Mouse (Mus musculus) cerebellum, postnatal 10 days (tissue): ENCODE results near the gene Ptger3.

ENCODE experiments used
- DNase-seq, 2 experiments: peaks; one replicate each; pipeline ENCODE4 v3.0.0; 2021; ENCODE audit warnings: mixed read lengths in 2 of 2

Gene Ptger3

DNA sequence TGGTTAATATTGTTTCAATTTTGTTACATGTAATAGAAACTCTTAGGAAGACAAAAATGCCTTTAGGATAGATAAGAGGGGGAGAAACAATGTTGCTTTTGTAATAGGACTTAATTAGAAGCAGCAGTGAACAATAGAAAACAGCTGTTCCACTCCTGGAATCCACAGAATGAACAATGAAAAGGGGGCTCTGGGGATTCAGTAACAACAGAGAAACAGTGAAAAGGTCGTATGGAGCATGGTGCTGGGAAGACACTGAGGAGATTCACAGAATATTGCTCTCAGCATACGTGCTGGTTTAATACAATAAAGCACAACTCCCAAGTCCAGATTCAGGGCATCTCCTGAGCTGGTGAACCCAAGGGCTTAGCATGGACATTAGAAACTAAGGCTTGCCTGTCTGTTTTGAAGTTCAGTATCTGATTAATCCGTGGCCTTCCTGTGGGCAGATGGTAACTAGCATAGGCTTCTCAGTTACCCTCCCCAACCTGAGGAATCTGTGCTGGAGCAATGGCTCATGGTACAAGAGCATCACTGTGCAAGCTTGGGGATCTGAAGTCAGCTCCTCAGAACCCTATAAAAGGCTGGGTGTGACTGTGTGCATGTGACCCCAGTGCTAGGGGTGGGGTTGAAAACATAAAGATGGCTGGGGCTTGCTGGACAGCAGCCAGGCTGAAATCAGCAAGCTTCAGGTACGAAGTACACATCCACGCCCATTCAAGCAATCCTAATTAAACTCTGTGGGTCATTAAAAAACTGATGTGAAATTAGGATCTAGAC is 16.1 kb downstream of the Ptger3 start:
- no peak for DNase-seq

DNA sequence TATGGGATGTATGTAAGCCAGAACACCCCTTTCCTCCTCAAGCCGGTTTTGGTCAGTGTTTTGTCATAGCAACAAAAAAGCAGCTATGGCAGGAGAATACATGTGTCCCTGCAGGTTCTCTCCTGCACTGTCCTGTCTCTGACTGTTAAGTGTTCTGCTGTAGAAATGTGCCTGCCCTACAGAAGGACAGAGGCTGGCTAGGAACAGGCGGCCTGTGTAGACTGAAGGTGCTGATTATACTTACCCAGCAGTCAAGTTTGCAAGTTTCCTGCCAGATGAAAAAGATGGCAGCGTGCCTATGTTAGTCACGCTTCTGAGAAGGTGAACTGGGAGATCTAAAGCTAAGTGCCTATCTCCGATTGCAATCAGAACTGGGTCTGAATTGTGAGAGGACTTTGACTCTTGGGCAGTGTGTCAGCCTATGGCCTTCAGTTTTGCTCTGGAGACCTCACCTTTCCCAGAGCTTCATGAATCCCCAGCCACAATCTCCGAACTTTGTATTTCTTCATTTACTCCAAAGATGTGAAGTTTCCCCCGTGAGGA is 31.2 kb downstream of the Ptger3 start:
- DNase-seq, result no peak

DNA sequence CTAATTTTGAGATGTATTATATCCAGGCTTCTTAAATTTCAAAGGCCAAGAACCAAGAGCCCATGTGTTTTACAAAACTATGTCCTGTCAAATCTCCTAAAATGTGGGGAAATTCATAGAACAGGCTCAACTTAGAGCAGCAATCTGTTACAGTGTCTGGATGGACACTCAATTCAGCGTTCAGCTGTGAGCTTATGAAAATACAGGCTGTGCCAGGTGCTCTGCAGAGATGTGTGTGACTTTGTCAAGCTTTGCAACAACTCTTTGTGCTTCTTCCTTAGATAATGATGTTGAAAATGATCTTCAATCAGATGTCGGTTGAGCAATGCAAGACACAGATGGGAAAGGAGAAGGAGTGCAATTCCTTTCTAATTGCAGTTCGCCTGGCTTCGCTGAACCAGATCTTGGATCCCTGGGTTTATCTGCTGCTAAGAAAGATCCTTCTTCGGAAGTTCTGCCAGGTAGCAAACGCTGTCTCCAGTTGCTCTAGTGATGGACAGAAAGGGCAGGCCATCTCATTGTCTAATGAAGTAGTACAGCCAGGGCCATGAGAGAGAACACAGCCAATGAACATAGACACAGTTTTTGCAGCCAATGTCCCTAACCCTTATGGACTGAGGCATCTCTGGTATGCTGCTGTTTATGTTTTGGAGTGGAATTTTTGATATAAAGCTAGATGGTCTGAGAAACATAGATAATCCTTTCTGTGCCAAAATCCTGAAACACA is 38.2 kb downstream of the Ptger3 start:
- no peak for DNase-seq

DNA sequence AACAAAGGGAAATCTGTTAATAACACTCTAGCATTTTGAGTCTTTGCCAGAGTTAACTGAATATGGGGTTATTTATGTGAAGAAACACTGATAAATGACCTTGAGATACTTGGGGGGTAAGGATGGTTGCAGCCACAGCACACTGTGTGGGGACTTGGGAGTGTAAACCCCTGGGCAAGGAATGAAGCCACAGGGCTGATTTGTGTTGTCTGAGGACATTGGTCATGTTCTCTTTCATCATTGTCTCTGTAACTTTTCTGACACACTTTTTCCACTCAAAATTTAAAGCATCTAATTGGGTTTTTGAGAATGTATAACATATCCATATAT is 38.7 kb downstream of the Ptger3 start:
- no peak for DNase-seq

DNA sequence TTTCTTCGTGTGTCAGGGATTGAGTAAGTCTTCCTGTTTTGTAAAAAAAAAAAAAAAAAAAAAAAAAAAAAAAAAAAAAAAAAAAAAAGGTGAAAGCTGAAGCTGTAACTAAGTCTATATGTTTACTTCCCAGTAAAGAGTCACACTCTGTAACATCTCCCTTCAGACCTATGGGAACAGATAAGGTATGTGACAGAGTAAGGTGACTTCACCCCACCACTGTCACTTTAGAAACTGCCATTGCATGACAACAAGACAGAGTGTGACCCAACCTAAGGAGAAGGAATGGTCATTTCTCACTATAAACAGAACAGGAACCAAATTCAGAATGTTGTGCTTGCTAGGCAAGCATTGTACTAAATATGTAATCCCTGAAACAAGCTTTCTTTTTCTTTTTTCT is 46.9 kb downstream of the Ptger3 start:
- no peak for DNase-seq

DNA sequence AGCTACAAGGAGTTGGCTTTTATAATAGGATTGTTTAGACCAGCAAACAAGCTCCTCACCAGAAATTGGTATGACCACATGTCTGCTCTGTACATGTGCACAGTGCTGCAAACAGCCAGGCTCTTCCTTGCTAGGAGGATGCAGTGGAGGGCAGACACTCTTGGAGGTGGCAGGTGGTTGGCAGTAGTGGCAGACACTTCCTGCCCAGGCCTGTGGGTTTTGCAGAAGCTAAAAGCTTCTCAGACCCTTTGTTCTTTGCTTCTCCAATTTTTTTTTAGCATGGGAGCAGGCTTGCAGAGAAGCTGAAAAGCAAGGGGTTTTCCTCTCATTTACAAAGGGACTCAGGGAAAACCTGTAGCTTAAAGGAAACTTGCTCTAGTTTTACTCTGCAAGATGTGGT is 50.3 kb downstream of the Ptger3 start:
- no peak for DNase-seq

DNA sequence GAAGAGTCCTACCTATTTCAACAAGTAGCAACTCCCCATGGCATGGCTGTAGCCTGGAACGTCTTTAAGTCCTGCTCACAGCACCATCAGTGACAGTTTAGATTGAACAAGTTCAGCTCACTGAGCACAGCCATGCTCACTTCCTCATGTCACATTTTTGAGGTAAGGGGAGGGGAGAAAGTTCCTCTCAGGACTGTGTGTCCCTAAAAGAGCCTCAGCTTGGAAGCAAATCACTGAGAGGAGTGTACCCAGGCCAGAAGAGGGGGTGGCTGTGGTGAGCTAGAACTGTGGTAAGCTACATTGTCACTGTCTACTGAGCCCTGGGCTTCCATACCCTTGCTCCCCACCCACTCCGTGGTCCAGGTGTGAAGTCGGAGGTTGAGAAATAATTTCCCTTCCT is 60.7 kb downstream of the Ptger3 start:
- no peak for DNase-seq

DNA sequence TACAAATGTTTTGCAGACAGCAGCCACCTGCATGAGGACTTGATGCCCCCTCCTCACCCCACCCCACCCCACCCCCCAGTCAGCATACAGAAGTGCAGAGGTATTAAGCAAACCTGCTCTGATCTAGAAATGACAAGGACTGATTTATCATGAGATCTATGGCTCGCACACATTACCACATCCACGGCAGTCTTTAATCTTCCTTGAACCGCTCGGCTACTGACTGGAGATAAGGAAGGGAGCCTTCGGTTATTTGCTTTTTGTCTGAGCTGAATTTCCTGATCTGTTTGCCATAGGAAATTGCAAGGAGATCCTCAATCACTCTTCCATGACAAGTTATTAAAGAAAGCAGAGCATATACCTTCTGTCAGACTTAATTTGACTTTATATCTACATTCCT is 64.0 kb downstream of the Ptger3 start:
- no peak for DNase-seq

DNA sequence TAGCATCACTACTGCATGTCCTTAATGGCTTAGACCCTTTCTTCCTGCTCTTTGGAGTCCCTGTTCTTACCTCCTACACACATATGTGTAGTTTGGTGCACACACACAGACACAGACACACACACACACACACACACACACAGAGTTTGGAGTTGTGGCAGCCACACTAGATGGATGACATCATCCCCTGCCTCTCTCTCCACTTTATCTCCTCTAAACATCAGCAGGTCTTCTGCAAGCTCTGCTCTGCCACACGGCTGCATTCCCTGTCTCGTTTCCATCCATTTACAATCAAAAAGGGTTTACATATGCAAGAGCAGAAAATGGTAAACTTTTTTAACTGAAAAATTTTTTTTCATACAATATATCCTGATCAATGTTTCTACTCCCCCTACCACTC is 64.7 kb downstream of the Ptger3 start:
- DNase-seq, result no peak

DNA sequence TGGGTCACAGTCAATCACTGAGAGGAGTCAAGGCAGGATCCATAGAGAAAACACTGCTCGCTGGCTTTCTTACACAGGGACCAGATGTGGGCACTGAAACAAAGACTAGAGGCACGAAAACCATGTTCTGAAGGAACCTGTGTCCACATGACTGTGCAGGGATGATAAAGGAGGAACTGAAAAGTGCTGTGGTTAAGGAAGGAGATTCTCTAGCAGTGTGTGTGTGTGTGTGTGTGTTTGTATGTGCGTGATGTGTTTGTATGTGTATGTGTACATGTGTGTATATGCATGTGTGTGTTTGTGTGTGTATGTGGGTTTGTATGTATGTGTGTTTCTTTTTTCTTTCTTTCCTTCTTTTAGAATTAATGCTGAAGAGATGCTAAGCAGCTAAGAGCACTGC is 67.7 kb downstream of the Ptger3 start:
- no peak for DNase-seq

DNA sequence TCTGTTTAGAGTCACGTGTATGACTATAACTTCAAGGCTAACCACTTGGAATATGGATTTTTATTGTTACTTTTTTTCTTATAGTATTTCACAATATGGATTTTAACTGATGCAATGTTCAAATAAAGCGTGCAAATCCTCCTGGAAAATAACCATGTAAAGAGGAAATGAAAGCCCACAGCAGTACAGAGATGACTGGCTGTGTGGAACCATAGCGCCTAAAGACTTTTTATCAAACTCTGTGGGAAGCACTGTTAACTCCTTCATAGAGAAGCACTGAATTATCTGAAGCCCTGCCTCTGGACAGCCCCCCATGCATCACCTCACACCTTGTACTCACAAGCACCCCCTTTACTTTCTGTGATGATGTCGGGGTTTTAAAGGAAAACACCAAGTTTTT is 69.0 kb downstream of the Ptger3 start:
- DNase-seq, result no peak

DNA sequence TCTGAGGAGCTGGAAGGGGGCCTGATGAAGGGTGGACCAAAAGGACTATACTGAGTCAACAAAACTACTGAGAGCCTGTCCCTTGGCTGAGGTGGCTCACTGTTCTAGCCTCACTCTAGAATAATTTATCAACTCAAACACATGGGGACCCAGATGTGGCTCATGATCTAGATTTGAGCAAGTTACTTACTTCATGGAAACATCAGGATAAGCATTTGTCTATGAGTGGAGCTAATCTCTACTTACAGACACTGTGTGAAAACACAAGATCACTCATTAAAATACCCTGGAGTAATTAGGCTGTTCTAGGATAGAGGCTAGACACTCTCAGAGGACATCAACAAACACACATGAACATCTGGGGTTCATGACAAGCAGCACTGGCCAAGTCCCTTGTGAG is 70.2 kb downstream of the Ptger3 start:
- DNase-seq, result no peak

DNA sequence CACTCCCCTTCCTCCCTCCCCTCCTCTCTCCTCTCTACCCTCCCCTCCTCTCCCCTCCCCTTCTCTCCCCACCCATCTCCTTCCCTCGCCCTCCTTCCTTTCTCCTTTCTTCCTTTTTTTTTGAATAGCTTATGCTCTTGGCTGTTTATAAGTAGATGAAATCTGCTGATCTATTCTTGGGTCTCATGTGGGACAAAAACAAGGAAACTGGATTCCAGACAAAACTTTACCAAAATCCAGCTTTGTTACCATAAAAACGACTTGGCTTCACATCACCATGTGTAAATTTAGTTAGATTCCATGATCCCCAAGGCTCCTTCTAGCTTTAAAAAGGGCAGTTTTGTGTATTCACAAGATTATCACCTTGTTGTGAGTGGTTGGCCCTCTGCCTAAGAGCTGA is 70.6 kb downstream of the Ptger3 start:
- DNase-seq, result no peak

DNA sequence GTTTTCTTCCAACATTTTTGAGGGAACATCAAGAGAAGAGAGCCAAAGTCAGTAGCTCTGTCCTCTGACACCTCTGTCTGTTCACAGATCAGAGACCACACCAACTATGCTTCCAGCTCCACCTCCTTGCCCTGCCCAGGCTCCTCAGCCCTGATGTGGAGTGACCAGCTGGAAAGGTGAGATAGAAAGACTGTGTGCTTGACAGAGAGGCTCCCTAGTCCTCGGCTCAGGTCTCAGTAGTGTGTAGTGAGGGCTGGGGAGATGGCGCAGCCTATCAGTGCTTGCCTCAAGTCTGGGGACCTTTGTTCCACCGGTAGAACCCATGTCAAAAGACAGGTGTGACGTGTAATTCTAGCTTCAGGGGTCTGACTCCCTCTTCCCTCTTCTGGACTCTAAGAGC is 74.9 kb downstream of the Ptger3 start:
- DNase-seq, result no peak

DNA sequence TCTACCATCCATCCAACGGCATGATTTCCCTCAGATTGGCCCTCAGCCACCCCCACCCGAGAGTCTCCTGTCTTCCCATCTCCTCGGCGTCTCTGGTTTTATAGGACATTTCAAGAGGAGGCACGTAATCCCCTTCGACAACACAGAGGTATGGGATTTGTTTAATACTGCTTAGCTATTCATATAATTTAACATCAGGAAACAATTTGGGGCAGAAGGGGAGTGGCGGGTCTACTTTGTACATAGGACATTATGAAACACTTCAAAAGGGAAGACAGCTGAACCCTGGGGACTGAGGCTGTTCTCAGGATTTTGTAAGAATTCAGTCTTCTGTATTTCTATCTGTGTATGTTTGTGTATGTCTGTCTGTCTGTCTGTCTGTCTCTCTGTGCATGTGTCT is 94.9 kb downstream of the Ptger3 start:
- no peak for DNase-seq

DNA sequence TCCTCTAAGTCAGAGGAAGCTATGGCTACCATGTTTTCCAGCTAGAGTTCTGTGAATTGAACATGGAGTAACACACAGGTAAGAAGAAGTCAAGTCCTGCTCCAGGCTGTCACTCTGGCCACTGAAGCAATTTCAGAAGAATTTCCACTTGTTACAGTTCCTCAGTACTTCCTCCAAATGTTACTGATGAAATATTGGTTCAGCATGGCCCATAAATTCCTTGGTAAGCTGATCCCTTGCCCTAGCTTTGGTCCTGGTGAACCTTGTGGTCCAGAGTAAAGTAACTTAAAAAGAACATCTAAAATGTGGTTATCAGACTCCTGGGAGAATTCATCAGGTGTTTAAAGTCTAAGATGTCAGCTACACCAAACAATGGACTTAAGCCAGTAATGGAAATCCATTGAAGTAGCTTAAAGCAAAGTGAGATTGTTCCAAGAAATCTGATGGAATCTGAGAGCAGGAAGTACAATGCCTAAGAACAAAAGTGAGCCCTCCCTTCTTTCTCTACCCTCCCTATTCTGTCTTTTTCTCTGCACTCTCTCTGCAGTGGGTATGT is 97.9 kb downstream of the Ptger3 start:
- no peak for DNase-seq

DNA sequence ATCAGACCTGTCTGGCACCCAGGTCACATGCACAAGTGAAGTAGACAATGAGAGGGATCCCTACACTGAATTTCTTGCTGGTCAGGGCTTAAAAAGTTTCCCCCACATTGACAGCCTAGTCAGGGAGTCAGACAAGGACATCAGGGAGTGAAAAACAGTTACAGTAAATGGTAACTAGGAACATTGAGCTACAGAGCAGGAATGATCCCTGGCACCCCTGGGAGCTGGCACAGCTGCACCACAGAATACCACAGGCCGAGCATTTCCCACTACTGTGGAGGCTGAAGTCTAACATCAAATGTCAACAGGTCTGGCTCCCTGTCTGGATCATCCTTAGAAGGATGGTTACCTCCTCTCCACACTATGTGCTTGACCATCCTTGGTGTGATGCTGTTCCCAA is 98.8 kb downstream of the Ptger3 start:
- no peak for DNase-seq

DNA sequence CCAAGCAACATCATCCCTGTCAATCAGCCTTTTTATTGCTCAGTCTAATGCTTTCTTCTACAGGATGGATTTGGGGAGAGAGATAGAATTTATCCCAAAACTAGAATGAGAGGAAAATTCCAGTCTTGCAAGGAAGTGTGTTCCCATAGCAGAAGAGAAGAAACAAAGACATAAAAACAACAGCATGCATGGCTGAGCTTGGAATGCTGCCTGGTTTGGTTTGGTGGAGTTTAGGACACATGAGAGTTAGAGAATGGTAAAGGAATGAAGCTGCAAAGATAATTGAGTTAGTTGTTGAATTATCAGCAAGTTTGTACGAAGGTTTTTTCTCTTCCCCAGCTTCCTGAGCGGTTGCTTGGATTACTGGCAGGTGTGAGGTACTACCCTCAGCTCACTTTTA is 99.5 kb downstream of the Ptger3 start:
- no peak for DNase-seq

DNA sequence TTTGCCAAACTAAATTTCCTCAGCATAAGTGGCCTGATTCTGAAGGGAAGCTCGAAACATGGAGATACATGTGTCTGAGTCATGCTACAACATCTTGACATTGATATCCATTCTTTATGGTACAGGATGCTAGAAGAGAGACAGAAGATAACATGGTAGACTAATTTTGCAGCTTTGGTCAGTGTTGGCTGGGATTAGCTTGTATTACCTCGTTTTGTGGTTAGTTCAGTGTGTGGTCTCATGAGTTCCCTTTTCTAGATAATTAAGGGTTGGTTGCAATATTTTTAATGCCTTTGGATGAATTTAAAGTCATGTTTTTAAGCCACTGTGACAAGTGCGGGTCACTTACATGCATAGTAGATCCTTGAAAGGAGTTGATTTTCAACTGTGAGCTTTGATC is 119.4 kb downstream of the Ptger3 start:
- DNase-seq, result no peak

DNA sequence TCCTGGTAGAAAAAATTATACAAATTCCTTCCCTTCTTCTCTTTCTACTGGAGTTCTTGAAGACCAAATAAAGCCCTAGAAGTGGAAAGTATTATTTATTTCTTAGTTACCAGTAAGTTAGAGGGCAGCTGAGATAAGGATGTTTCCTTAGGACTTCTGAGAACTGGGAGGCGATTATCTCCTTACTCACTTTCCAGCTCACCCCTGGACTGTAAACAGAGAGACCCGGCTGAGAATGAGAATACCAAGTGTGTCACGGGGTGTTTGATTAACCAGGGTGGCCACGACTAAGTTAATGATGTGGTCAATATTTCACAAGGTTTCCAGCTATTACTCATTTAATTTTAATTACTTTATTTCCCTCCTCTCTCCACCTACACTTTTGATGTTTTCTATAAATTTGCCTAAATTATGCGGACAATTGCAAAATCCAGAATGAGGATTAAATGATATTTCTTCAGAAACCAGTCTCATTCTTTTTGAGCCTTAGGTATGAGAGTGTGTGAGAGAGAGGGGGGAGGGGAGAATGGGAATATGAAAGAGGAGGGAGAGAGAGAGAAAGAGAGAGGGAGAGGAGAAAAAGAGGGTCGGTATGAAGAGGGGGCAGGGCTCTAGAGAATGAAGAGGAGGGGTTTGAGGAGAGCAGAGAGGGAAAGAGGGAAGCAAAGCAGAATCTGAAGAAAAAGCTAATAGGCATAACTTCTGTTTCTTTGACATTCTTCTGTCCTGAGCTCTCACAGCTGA is 121.9 kb downstream of the Ptger3 start:
- DNase-seq, result no peak
